Mouse (Mus musculus) kidney, adult 8-10 months (tissue): ENCODE results near the gene Ndufa4l2.

Experiments
- DNase-seq, 2 experiments: peaks; one replicate each; pipeline ENCODE4 v3.0.0; 2022

Ndufa4l2 gene

DNA sequence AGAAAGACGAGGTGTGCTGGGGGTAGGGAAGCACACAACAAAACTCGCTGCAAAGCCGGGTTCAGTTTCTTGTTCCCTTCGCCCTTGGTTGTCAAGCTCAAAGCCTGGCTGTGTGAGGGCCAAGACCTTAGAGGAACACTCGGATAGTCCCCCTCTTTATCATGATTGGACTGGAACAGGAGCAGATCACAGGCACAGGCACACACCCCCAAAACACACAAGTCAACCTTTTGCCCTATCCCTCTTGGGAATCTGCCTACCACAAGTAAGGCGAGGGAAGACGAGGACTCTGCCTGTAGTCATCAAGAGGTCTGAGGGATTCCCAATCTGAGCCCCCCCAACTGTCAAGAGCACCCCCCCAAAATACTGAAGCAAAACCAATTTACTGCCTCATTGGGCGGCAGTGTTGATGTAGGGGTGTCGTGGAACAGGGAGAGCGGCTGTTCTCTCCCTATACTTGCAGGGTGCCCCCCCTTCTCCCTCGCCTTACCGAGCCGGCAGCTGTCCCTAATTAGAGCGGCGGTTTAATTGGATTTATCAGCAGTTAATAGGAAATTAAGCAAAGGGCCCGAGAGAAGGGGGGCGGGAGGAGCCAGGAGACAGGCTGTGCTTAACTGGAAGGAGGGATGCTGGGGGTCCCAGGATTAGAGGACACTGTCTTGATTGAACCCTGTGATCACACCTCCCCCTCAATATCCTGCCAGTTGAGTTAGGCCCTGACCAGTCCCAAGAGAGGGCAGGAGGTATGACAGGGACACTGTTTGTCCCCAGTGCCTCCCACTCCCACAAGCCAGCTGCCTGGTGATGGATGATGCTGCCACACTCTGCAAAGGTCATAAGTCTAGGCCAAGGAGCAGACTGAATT, 4.7 kb upstream of the Ndufa4l2 start:
- DNase-seq = no peak

DNA sequence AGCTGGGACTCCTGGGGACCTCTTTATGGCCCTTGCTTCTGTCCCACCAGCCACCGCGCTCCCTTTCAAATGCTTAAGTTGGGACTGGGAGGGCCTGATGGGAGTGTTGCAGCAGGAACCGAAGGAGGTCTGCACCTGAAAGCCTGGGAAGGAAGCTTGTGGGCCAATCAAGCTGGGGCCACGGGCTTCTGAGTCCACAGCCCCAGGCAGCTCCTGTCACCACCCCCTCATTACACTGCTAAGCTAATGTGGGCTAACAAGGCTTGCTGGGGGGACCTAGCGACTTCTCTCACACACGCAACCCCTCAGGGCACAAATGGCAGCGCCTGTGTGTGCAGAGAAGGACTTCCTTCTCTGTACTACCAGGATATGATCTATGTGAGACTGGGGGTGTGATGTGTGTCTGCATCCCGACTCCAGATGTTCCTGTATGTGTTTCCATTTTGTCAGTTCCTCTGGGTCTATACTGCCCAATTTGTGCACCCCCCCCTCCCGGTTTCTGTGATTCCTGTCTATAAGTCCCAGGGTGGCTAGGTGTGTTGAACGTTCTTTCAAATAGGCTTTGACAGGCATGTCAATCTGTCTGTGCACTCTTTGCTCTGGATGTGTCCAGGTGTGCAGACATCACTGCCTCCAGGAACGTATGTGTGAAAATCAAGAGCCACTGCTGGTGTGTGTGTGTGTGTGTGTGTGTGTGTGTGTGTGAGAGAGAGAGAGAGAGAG, 3.7 kb upstream of the Ndufa4l2 start:
- DNase-seq = no peak

DNA sequence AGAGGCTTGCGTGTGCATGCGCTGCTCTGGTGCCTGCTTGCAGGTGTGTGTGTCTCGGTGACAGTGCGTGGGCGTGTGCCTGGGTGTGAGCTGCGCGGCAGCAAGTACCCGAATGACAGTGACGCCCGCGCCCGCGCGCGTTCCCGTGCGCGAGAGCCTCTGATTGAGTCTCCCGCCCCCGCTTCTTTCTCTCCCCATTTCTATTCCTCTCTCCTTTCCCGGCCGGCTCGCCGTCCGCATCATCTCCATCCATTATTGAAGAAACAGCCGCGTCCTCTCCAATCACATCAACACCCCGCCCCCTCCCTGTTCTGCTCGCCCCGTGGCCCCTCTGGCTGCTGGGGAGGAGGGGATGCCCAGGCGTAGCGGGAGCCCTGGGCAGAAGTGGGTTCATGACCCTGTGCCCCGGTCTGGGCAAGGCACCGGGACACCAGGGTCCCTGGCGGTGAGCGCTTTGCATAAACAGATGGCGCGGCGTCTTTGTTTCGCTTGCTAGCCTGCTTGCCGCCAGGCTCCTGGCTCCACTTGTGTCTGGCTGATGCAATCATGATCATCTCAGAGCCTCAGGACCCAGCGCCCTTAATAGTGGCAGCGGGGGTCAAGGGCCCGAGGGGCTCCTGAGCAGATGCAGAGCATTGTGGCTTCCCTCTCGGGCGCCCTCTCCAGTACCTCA, 3.0 kb upstream of the Ndufa4l2 start:
- DNase-seq = no peak

DNA sequence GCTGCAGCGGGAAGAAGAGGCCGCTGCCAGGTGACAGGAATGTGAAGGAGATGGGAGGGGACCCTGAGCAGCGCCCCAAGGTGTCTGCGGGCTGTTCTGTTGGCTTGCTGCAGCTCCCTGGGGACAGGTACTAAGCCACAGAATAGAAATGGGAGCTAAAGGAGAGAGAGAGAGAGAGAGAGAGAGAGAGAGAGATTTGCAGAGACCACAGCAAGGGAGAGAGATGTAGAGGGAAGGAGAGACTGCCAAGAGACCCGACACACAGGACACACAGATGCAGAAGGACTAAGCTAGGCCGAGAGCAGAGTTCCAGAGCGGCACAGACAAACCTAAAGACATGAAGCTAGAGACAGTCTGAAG, 2.5 kb upstream of the Ndufa4l2 start:
- no peak for DNase-seq

DNA sequence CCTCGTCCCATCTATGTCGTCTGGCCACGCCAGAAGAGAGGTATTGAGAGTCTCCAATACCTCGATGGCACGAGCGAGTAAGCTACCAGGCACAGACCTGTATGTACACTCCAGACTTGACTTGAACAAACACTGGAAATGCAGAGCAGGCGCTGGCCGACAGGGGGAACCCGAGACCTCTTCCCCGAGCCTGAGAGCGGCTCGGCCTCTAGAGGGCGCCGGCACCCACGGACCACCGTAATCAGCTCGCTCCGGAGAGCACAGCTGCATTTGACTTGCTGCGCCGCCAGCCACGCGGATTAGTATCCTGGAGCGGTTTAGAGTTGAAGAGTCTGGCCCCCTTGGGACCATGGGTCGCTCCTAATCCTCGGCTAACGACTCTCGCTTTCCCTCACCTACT, 2.0 kb upstream of the Ndufa4l2 start:
- peak; percentile 86 to 96 for DNase-seq

DNA sequence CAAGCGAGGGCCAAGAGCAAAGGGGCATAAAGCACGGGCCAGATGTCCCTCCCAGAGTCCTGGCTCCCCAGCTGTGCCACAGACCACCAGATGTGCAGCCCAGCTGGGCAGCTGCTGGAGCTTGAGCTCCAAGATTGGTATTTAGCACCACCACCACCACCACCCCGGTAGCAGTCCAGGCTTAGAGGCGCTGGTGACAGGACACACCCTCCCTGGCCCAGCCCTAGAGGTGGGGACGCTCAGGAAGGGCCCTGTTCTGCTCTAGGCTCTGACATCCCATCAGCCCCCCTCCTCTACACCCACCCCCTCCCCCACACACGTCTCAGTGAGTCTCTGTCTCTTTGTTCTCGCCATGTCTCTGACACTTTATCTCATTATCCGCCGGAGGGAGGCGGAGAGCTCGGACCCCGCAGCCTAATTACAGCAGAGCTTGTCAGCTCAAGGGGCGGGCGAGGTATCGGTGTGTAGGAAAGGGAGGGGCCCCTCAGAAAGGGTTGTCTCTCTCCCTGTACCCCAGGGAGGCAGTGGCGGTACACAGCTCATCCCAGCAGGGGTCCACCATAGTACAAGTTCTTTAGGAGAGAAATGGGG, 1.2 kb upstream of the Ndufa4l2 start:
- DNase-seq = no peak

DNA sequence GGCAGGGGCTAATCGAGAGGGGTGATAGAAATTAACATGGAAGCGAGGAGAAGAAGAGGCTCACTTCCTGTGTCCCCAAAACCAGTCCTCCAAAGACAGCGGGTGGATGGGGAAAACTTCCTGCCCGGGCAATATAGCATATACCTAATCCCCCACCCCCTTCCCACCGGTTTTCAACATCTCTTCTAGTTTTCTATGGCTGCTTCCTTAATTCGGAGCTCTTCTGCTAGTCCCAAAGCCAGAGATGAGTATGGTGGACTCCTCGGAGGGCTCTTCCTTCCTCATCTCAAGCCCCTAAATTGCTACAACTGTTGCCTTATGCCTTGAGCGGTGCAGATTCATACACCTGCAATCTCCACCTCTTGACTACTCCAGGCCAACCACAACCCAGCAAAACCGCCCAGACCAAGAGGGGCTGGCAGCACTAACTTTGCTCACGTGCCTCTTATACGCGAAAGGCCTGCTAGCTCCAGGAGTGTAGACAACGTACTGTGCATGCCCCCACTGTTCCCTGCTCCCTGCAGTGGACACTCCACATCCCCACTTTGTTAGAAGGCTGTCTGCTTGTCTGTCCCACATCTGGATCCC, 562 bp upstream of the Ndufa4l2 start:
- no peak for DNase-seq

DNA sequence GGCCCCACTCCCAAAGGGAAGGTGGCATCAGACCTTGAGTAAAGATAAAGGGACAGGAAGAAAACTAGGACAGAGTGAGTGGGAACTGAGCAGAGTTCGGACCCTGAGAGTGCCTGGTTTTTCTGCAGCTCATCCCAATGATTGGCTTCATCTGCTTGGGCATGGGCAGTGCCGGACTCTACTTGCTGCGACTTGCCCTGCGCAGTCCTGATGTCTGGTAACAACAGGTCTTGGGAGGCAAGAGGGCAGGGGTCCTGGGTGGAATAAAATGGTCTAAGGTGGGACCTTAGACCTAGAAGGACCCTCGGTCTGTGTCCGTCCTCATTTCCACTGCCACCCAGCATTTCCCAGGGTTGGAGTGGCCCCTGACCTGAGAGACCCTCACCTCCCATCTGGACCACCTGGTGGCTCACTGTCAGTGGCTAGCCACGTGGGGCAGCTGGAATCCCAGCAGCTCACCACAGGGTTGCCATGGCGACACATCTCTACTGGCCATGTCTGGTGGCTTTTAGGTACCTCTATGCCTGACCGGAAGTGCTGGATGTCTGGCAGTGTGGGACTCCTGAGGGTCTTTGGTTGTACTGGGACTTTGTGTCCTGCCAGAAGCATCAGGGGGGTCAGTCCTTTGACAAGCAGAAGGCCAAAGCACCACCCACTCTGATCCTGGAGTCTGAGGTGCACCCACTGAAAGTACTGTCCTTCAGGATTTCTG, 660 bp downstream of the Ndufa4l2 start:
- DNase-seq = no peak

DNA sequence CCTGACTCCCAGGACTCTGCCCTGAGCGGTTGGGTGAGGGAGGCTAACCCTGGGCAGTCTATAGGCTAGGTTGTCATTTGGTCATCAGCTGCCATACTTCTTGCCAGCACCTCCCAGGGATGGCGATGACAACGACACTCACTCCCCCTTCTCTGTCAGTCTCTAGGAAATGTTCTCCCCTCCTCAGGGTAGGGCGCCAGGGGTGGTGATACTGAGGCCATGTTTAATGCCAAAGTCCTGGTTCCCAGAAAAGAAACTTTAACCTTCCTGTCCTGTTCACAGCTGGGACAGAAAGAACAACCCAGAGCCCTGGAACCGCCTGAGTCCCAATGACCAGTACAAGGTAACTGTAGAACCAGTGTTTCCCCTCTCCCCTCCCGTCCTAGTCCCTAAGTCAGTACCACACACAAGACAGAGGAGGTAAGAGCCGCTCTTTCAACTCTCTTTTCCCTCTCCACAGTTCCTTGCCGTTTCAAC, 1.3 kb downstream of the Ndufa4l2 start:
- no peak for DNase-seq

DNA sequence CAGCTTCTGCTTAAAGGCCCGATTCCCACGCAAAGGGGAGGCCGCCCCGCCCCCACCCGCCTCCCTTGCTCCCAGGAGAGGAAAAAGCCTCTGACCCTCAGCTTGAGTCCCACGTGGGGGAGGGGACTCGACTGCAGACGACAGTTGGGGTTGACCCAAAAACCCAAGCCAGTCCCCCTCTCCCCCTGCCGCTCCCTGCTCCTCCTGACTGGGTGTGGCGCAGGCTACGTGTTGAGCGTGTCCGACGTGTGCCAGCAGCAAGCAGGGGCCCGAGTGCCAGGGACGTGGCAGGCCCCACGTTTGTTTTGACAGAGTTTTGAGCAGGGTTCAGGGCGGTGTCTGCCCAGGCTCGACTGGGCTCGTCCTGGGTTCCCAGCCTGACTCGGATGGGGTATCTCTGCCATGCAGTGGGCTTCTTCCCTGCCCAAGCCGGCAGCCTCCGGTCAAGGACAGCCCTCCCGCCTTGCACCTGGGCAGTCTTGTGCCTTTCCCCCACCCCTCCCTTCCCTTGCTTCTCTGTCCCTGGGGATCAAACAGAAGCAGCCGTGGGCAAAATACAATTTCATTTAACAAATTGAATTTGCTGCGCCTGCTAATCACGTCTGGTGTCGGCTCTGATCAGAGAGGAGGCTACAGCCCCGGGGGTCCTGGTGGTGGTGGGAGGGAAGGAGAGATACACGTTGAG, 2.0 kb downstream of the Ndufa4l2 start:
- no peak for DNase-seq

DNA sequence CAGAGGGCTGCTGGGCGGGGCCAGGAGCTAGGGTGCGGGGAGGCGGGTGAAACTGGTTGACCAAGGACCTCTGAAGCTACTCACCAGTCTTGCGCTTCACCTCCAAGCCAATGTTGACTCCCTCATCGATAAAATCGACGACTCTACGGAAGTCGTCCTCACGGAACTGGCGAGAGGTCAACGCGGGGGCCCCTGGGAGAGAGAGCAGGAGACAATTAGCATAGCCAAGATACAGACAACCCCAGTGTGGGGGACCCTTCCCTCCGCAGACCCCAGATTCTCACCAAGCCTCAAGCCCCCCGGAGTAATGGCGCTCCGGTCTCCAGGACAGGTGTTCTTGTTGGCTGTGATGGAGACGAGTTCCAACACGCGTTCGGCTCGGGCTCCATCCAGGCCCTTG, 3.2 kb downstream of the Ndufa4l2 start:
- no peak for DNase-seq

DNA sequence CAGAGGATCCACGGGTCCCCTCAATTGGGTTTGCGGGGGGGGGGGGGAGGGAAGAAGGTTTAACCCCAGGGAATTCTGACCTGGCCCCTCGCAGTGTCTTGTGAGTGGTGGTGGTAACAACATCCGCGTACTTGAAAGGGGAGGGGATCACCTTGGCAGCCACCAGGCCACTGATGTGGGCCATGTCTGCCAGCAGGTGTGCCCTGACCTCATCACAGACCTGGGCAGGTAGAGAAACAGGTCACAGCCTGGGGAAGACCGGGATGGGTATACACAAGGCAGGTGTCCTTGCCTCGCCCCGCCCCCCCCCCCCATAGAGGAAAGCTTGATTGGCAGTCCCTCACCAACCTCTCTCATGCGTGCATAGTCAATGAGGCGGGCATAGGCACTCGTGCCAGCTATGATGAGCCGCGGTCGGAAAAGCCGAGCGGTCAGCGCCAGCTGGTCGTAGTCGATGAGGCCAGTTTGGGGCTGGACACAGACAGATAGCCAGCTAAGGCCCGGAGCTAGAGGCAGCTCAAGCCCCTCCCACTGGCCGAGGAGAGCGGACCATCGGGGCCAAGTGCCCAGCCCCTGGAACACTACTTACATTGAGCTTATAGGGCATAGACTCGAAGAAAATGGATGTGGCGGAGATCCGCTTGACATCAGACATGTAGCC, 4.4 kb downstream of the Ndufa4l2 start:
- DNase-seq = no peak

DNA sequence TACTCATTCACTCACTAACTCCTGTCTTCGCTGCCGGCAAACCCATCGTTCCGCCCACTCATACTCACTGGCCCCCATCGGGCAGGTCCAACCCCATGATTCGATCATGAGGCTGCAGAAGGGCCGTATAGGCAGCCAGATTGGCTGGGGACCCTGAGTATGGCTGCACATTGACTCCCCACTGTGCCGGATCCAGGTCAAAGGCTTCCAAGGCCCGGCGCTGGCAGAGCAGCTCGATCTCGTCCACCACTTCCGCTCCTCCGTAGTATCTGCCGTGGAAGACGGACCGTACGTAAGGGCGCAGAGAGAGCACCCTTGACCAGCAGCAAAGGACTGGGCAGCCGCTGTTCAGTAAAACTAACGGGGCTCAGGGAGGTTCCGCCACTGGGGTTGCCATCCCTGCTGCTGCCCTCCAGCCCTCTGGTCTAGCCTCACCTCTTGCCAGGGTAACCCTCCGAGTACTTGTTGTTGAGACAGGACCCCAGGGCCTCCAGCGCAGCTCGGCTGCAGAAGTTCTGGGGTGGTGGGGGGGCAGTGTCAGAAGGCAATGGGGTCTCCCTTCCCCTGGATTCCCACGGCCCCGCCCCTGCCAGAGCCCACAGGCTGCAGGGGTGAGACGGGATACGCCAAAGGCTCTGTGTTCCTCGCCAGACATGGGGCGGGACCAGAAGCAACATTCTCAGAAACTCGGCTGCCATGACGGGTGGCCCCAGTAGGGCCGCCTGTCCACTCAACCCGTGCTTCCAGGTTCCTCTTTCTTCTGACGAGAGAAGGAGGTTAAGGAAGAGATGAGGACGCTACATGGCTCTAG, 5.3 kb downstream of the Ndufa4l2 start:
- DNase-seq = no peak

DNA sequence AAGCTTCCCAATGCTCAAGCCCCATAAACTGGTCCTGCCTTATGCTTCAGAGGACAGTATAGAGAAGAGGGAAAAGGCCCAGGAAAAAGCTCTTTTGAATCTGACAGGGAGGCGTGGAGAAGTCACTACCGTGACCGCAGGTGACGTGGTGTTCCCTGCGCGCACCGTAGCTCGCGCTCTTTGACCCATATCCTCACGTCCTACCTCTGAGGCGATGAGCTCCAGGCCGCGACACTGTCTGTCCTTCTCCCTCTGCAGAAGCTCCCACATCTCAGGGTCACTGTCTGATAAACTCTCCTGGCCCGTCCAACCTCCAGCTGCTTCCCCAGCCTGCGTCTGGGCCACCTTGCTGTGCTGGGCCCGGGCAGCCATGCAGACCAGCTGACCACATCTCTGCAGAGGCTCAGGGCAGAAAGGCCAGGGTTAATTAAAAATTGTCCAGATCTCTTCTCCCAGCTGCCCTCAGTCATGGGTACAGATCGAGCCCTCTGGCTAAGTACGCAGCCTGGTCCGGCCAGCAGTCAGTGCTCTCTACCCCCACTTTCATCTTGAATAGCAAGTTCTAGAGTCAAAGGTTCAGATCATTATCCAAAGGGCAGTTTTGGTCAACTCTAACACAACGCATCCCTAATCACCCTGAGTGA, 6.1 kb downstream of the Ndufa4l2 start:
- DNase-seq = peak; percentile 73 to 81

DNA sequence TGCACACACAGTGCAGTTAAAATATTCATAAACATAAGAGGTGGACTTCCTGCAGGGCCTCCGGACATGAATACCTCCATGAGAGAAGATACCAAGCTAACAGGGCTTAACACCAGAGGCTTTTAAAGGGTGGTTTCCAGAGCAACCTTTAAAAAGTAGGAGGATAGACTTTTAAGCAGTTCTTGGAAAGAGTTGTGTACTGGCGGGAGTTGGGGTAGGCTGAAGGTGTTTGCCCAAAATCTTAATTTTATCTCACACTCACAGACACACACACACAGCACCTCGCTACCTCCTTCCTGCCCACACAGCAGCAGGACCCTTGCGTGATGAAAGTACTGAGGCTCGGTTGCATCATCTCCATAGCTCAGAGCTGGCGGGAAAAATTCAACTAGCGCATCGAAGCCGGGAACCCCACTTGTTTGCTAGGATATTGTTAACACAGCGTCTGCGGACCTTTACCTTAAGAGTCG, 6.9 kb downstream of the Ndufa4l2 start:
- DNase-seq = no peak

DNA sequence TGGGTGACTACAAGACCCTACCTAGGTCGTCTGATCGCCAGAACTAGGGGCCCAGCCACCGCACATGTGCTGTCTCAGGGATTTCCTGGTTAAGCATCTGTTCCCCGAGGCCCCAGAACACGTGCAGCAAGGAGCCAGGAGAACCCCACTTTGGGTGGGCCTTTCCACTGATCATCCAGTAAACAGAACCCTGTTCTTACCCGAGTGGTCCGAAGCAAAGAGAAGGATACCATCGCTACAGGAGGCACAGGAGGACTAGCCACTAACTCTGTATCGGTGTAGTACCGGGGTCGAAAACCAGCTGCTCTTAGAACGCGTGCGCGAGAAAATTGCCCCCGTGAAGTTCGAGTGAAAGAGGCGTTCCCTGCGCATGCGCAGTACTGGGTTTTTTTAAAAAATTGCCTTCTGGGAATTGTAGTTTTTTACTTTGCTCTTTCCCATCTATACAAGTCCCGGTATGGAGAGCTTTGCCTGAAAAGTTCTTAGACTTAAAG, 7.4 kb downstream of the Ndufa4l2 start, which contains the start of gene Shmt2:
Gene Shmt2, minus strand, starts transcription at position 357 of the 494 bp plus-strand sequence.
- DNase-seq = peak; percentile 83 to 86

DNA sequence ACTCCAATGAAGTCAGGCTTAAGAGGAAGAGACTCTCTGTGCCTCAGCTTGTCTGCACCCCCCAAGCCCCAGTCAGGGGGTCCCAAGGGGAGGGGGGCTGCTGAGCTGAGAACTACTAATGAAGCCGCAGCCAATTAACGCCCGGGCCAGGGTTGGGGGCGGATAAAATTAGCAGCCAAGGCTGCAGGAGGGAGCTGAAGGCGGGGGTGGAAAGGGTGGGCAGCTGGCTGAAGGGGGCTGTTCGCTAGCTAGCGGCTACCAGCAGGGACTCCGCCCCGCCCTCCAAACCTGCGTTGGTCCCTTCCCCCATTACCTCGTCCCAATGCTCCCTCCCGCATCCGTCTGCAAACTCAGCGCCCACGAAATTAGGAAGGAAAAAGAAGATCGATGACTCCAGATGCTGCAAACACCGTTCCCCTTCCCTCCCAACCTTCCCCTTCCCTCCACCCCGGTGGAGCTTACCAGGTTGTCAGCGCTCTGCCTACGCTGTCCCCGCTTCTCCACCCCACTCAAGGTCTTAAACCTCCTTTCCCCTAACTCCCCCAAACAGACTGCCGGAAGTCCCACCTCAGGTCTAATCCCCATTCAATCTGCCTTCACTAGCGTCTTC, 10.0 kb downstream of the Ndufa4l2 start:
- no peak for DNase-seq

DNA sequence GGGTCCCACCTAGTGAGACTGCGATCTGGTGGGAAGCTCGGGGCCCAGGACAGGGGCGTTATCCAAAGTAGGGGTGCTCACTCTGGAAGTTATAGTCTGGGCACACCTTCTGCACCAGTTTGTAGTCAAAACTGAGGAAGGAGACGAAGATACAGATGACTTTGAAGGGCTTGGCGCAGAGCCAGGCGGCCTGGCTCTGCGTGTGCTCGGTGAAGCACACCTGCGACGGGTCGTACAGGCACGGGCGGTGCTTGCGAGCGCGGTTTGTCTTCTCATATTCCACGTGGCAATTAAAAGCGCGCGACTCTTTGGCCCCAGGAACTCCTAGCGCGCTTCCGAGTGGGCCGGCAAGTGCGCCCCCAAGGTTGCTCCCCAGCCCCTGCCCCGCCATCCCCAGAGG, 11.3 kb downstream of the Ndufa4l2 start:
- no peak for DNase-seq

DNA sequence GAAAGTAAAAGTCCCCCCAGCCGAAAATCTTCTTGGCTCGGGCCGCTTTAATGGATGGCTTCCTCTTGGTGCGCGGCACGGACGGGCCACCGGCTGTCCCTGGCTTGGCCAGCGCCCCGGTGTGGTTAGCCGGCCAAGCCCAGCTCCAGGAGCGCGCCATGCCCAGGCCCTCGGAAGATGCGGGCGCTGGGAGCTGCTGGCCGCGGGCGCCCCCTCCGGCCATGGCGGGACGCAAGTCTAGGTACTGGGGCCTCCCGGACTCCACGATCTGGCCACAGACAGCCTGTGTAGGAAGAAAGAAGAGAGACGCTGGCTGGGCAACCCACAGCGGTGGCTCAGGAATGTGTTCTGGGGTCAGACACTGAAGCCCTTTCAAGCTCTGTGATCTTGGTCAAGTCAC, 11.9 kb downstream of the Ndufa4l2 start:
- DNase-seq = peak; percentile 47 to 65
